Mouse (Mus musculus) ES-Bruce4 (cell line): ENCODE data around the gene Ranbp2. TPM values are rescaled to one million over a fixed set of nuclear protein-coding genes. Genes with fewer than 3 reads are reported as not detected.

Experiments used
- H3K27ac ChIP-seq: 2 replicates; pipeline ENCODE4 v1.5.1; 2012; ENCODE audit warnings: low read length, inconsistent platforms; ENCODE audit not compliant: insufficient read depth
- H3K27me3 ChIP-seq: 2 replicates; pipeline ENCODE4 v1.6.1; 2012; ENCODE audit warnings: mild to moderate bottlenecking, low read length, inconsistent platforms; ENCODE audit not compliant: control insufficient read depth, poor library complexity, insufficient read depth, severe bottlenecking
- H3K36me3 ChIP-seq: 2 replicates; pipeline ENCODE4 v1.6.1; 2012; ENCODE audit warnings: inconsistent platforms, mild to moderate bottlenecking, low read length, moderate library complexity; ENCODE audit not compliant: control insufficient read depth, poor library complexity, insufficient read depth, severe bottlenecking
- H3K4me1 ChIP-seq: one replicate; pipeline ENCODE4 v1.8.1; 2011; ENCODE audit warnings: low read length; ENCODE audit not compliant: control insufficient read depth, insufficient read depth
- H3K4me3 ChIP-seq: 2 replicates; pipeline ENCODE4 v1.5.1; 2011; ENCODE audit warnings: low read depth, mild to moderate bottlenecking, low read length
- H3K9ac ChIP-seq: 2 replicates; pipeline ENCODE4 v1.6.1; 2012; ENCODE audit warnings: low read depth, mild to moderate bottlenecking, inconsistent platforms; ENCODE audit not compliant: poor library complexity, severe bottlenecking
- H3K9me3 ChIP-seq: replicated peaks from 2 replicates; pipeline ENCODE4 v1.6.1; 2012; ENCODE audit warnings: mild to moderate bottlenecking, low read length, inconsistent platforms; ENCODE audit not compliant: control insufficient read depth, poor library complexity, insufficient read depth, severe bottlenecking
- CTCF ChIP-seq: IDR thresholded peaks from one replicate; pipeline ENCODE4 v1.8.1; 2011; ENCODE audit warnings: low read depth, low read length
- EP300 ChIP-seq: IDR thresholded peaks from 2 replicates; pipeline ENCODE4 v1.6.1; 2011; ENCODE audit warnings: low read depth, low read length; ENCODE audit not compliant: insufficient read depth
- POLR2A ChIP-seq: IDR thresholded peaks from one replicate; pipeline ENCODE4 v1.8.1; 2011; ENCODE audit warnings: low read length; ENCODE audit not compliant: insufficient read depth
- polyA plus RNA-seq: library from polyadenylated mRNA; stranded (reverse); fragments of >200 nt; gene quantifications from 2 replicates; pipeline ENCODE4 v1.2.4, GENCODE M21; 2011; ENCODE audit warnings: low read depth; ENCODE audit not compliant: missing spikeins, insufficient read depth, insufficient read length

Gene Ranbp2
- 102 and 114 TPM in 2 replicates for polyA plus RNA-seq

GRCm38 (mm10) chr10:58446384-58447279 lies at the start of gene Ranbp2:
Gene Ranbp2, plus strand, starts transcription at chr10:58446920.
- Histone ChIP-seq H3K9me3 (no peaks in the 10 kb centered on the region), H3K27me3 (no peaks in the 10 kb centered on the region), H3K9ac (peak within 1 kb of the TSS; percentile 84), H3K27ac (peak within 1 kb of the TSS; percentile 49), H3K4me3 (peak within 1 kb of the TSS; percentile 89), H3K36me3 (no peaks in the 10 kb centered on the region), H3K4me1 (no peaks in the 10 kb centered on the region)
- 0 out of 2 replicates have a peak, but pooled peaks have one; percentile 15 for TF ChIP-seq EP300
- no peak for TF ChIP-seq POLR2A

GRCm38 (mm10) chr10:58398941-58399340 lies 47.8 kb upstream of the Ranbp2 start:
- no peak for TF ChIP-seq POLR2A
- TF ChIP-seq EP300: no peak
- TF ChIP-seq CTCF: no peak
- Histone ChIP-seq H3K4me3 (no peak overlapping the region), H3K9me3 (no peaks in the 10 kb centered on the region), H3K9ac (no peak overlapping the region), H3K36me3 (peaks cover 2% of the 10 kb centered on the region; the same call in 1 of the 2 replicates), H3K27me3 (no peaks in the 10 kb centered on the region), H3K27ac (no peak overlapping the region), H3K4me1 (no peaks in the 10 kb centered on the region)

GRCm38 (mm10) chr10:58401838-58402237 lies 44.9 kb upstream of the Ranbp2 start:
- H3K4me3 ChIP-seq: no peak overlapping the region
- H3K27me3 ChIP-seq: no peaks in the 10 kb centered on the region
- no peak for TF ChIP-seq POLR2A
- no peak for TF ChIP-seq CTCF
- TF ChIP-seq EP300: no peak
- no peak overlapping the region for H3K27ac ChIP-seq
- H3K36me3 ChIP-seq: peaks cover 2% of the 10 kb centered on the region; the same call in 1 of the 2 replicates
- no peaks in the 10 kb centered on the region for H3K9me3 ChIP-seq
- no peak overlapping the region for H3K9ac ChIP-seq
- no peaks in the 10 kb centered on the region for H3K4me1 ChIP-seq

DNA sequence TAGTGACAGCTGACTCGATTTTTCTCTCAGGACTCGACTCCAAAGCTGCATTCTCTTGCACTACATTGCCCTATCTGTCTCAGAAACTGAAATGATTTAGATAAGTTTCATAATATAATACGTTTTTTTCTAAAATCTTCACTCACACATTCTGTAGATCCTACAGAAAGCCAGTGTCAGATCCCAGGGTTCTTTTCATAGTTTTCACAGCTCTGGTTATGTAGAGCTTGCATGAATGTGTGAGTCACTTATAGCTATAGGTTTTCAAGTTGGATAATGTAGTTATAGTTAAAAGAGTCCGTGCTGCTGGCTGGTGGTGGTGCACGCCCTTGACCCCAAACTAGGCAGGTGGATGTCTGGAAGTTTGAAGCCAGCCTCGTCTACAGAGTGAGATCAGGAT lies 42.1 kb upstream of the Ranbp2 start:
- Histone ChIP-seq H3K27me3 (no peaks in the 10 kb centered on the region), H3K4me1 (no peaks in the 10 kb centered on the region), H3K4me3 (no peak overlapping the region), H3K36me3 (peaks cover 3% of the 10 kb centered on the region; the same call in 1 of the 2 replicates), H3K9me3 (no peaks in the 10 kb centered on the region), H3K27ac (no peak overlapping the region), H3K9ac (no peak overlapping the region)
- TF ChIP-seq CTCF (no peak), POLR2A (no peak), EP300 (no peak)

GRCm38 (mm10) chr10:58405285-58405948 lies 41.3 kb upstream of the Ranbp2 start:
- H3K4me1 ChIP-seq: no peaks in the 10 kb centered on the region
- H3K36me3 ChIP-seq: peaks cover 8% of the 10 kb centered on the region
- H3K27me3 ChIP-seq: no peaks in the 10 kb centered on the region
- no peak overlapping the region for H3K9ac ChIP-seq
- TF ChIP-seq POLR2A (no peak), EP300 (no peak), CTCF (no peak)
- H3K27ac ChIP-seq: no peak overlapping the region
- H3K4me3 ChIP-seq: no peak overlapping the region
- no peaks in the 10 kb centered on the region for H3K9me3 ChIP-seq

- Histone ChIP-seq H3K9me3 (no peaks in the 10 kb centered on the region), H3K4me3 (no peak overlapping the region), H3K36me3 (peaks cover 8% of the 10 kb centered on the region), H3K27me3 (no peaks in the 10 kb centered on the region), H3K27ac (no peak overlapping the region), H3K4me1 (no peaks in the 10 kb centered on the region), H3K9ac (no peak overlapping the region)
- TF ChIP-seq POLR2A: no peak
- no peak for TF ChIP-seq EP300
- TF ChIP-seq CTCF: no peak
Observed at GRCm38 (mm10) chr10:58405949-58406305, 40.8 kb upstream of the Ranbp2 start.
